Mouse (Mus musculus) forebrain, embryonic 12.5 days (tissue): ENCODE results near the gene Vsig10. TPM values are rescaled to one million over a fixed set of nuclear protein-coding genes. Genes with fewer than 3 reads are reported as not detected.

ENCODE experiments used
- ATAC-seq: fragments of 200-750 bp; cut with Nextera tagmentation; 2 replicates; pipeline ENCODE4 v1.8.0; 2017; ENCODE audit warnings: moderate TSS enrichment; ENCODE audit not compliant: low FRiP score
- H3K27ac ChIP-seq: fragments of 300-500 bp; sonication (generic); 2 replicates; pipeline ENCODE4 v1.5.1; 2016; ENCODE audit warnings: mild to moderate bottlenecking
- H3K27me3 ChIP-seq: fragments of 300-500 bp; sonication (generic); 2 replicates; pipeline ENCODE4 v1.6.1; 2016; ENCODE audit warnings: mild to moderate bottlenecking
- H3K36me3 ChIP-seq: fragments of 300-500 bp; sonication (generic); replicated peaks from 2 replicates; pipeline ENCODE4 v1.6.1; 2016; ENCODE audit warnings: mild to moderate bottlenecking
- H3K4me1 ChIP-seq: fragments of 300-500 bp; sonication (generic); 2 replicates; pipeline ENCODE4 v1.6.1; 2016
- H3K4me2 ChIP-seq: fragments of 300-500 bp; sonication (generic); 2 replicates; pipeline ENCODE4 v1.6.1; 2016; ENCODE audit warnings: mild to moderate bottlenecking, moderate library complexity
- H3K4me3 ChIP-seq: fragments of 300-500 bp; sonication (generic); replicated peaks from 2 replicates; pipeline ENCODE4 v1.5.1; 2016; ENCODE audit warnings: mild to moderate bottlenecking
- H3K9ac ChIP-seq: fragments of 300-500 bp; sonication (generic); 2 replicates; pipeline ENCODE4 v1.6.1; 2016; ENCODE audit warnings: mild to moderate bottlenecking
- H3K9me3 ChIP-seq: fragments of 300-500 bp; sonication (generic); 2 replicates; pipeline ENCODE4 v1.6.1; 2016
- WGBS: fragments of 180-500 bp; shearing (Covaris S2); methylation state at CpG from one replicate; pipeline ENCODE4 v1.1.7; 2016; 5-methylcytosine and 5-hydroxymethylcytosine counted together
- polyA plus RNA-seq: library from polyadenylated mRNA; unstranded; fragments of >200 nt; fragmentation: Nextera tagmentation; extraction: Ambion mirVana; gene quantifications from 2 replicates; pipeline ENCODE4 v1.2.1, GENCODE M21; 2016

Gene Vsig10
- polyA plus RNA-seq, 1 experiment from 2014 or later = 3.0 TPM

GRCm38 (mm10) chr5:117345432-117345976 is 26.6 kb downstream of the Vsig10 start:
- Histone ChIP-seq H3K27ac (no peak overlapping the region), H3K4me3 (no peak overlapping the region), H3K4me1 (peaks cover 4% of the 10 kb centered on the region; the same call in 1 of the 2 replicates), H3K9me3 (no peaks in the 10 kb centered on the region), H3K36me3 (no peaks in the 10 kb centered on the region), H3K27me3 (no peaks in the 10 kb centered on the region), H3K9ac (no peak overlapping the region), H3K4me2 (no peak overlapping the region)
- 80% methylated on average over 5 of the region's 5 CpGs for WGBS
- no peak for ATAC-seq

GRCm38 (mm10) chr5:117346281-117346680 is 27.4 kb downstream of the Vsig10 start:
- H3K27ac ChIP-seq = no peak overlapping the region
- no peak overlapping the region for H3K4me3 ChIP-seq
- 57% methylated on average over 3 of the region's 3 CpGs for WGBS
- H3K9ac ChIP-seq = no peak overlapping the region
- no peaks in the 10 kb centered on the region for H3K27me3 ChIP-seq
- no peaks in the 10 kb centered on the region for H3K9me3 ChIP-seq
- no peak overlapping the region for H3K4me2 ChIP-seq
- peaks cover 4% of the 10 kb centered on the region; the same call in 1 of the 2 replicates for H3K4me1 ChIP-seq
- no peak for ATAC-seq
- no peaks in the 10 kb centered on the region for H3K36me3 ChIP-seq

- H3K4me2 ChIP-seq = no peak overlapping the region
Measured at GRCm38 (mm10) chr5:117347011-117347410, 28.1 kb downstream of the Vsig10 start.

DNA sequence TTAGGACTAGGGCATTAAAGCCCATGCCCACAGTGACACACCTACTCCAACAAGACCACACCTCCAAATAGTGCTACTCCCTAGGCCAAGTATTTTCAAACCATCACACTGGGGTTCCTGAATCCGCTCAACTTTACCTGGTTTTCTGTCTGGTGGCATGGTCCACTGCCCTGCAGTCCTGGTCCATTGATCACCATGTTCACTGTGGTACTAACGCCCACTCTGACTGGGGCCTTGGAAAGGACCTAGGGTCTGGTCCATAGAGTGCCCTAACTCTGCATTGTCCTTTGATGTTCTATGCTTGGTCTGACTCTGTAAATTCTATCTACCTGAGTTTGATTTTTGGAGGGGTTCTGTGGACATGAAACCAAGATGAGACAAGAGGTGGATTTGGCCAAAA is 29.0 kb downstream of the Vsig10 start:
- Histone ChIP-seq H3K27ac (no peak overlapping the region), H3K36me3 (no peaks in the 10 kb centered on the region), H3K4me1 (peaks cover 4% of the 10 kb centered on the region; the same call in 1 of the 2 replicates), H3K9ac (no peak overlapping the region), H3K9me3 (no peaks in the 10 kb centered on the region), H3K4me2 (no peak overlapping the region), H3K4me3 (no peak overlapping the region), H3K27me3 (no peaks in the 10 kb centered on the region)
- 93% methylated on average over 2 of the region's 2 CpGs for WGBS
- no peak for ATAC-seq

More at GRCm38 (mm10) chr5:117347011-117347410, 28.1 kb downstream of the Vsig10 start:
- Histone ChIP-seq H3K9me3 (no peaks in the 10 kb centered on the region), H3K9ac (no peak overlapping the region), H3K36me3 (no peaks in the 10 kb centered on the region), H3K27me3 (no peaks in the 10 kb centered on the region), H3K4me3 (no peak overlapping the region), H3K27ac (no peak overlapping the region), H3K4me1 (peaks cover 4% of the 10 kb centered on the region; the same call in 1 of the 2 replicates)
- no peak for ATAC-seq
- WGBS = 88% methylated on average over 5 of the region's 5 CpGs

- no peak overlapping the region for H3K4me3 ChIP-seq
- peak overlapping the region; percentile 21 for H3K4me2 ChIP-seq
Measured at GRCm38 (mm10) chr5:117348279-117348678, 29.4 kb downstream of the Vsig10 start.

DNA sequence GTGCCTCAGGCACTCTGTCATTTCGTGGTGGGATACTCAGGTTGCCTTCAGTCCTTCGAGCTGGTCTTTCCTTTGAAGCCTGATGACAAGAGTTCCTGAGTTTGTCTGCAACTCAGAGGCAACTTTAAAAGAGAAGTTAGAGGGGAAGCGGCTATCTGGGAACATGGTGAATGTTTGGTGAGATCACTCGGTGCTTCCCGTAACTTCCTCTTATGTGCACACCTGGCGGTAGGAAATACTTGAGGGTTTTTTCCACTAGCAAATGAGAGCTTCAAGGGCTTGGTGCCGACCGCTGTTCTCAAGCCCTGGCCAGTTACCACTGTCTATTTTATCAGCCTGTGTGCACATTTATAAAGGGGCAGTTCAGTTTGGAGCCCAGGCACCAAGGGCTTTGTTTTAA is 35.2 kb downstream of the Vsig10 start:
- 75% methylated on average over 8 of the region's 8 CpGs for WGBS
- Histone ChIP-seq H3K4me2 (no peak overlapping the region), H3K4me1 (peaks cover 24% of the 10 kb centered on the region), H3K27ac (no peak overlapping the region), H3K36me3 (no peaks in the 10 kb centered on the region), H3K27me3 (0 out of 2 replicates have a peak, but pooled peaks cover 3% of the 10 kb centered on the region), H3K4me3 (no peak overlapping the region), H3K9ac (no peak overlapping the region), H3K9me3 (no peaks in the 10 kb centered on the region)
- ATAC-seq = no peak

More at GRCm38 (mm10) chr5:117348279-117348678, 29.4 kb downstream of the Vsig10 start:
- peak; percentile 67 for ATAC-seq
- Histone ChIP-seq H3K9ac (no peak overlapping the region), H3K27me3 (no peaks in the 10 kb centered on the region), H3K36me3 (no peaks in the 10 kb centered on the region), H3K4me1 (peaks cover 4% of the 10 kb centered on the region; the same call in 1 of the 2 replicates), H3K9me3 (no peaks in the 10 kb centered on the region), H3K27ac (no peak overlapping the region)
- 23% methylated on average over 19 of the region's 19 CpGs for WGBS

GRCm38 (mm10) chr5:117355648-117356303 is 36.9 kb downstream of the Vsig10 start:
- Histone ChIP-seq H3K4me3 (peak overlapping the region; percentile 90; the same call in 1 of the 2 replicates), H3K4me1 (peaks cover 41% of the 10 kb centered on the region), H3K27me3 (0 out of 2 replicates have a peak, but pooled peaks cover 3% of the 10 kb centered on the region), H3K27ac (no peak overlapping the region), H3K9me3 (no peaks in the 10 kb centered on the region), H3K9ac (no peak overlapping the region), H3K4me2 (peak overlapping the region; percentile 93), H3K36me3 (no peaks in the 10 kb centered on the region)
- 55% methylated on average over 14 of the region's 14 CpGs for WGBS
- ATAC-seq = no peak

DNA sequence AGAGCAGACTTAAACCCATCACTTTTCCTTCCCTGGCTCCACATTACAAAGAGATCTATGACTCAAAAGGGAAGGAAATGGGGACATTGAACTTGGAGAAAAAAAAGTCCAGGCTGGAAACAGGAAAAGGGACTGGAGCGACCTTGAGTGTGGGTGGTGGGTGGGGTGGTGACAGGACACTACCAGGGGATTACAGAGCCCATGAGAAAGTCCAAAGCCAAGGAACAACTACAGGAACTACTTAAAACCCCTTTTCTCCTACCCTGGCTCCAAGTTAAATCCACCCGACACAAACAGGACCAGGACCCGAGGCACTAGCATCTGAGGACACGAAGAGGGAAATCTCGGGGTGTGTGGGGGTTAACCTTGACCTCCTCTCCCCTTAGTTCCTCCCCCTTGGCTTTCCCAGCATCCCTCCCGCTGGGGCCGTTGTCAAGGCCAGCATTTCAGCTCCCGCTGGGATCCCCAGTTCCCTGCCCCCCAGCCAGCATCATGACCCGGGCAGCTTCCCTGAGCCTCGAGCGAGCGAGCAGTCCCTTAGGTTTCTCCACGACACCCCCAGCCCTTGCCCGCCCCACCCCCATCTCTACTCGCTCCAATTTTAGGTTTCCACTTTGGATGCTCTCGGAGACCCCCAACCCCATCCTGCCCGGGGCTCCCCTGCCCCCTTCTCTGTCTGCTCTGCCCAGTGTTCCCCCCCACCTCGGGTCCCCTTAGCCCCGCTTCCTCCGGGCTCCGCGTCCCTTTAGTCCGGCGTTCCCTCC is 37.7 kb downstream of the Vsig10 start:
- peak overlapping the region; percentile 93 for H3K4me2 ChIP-seq
- H3K36me3 ChIP-seq = no peaks in the 10 kb centered on the region
- 0 out of 2 replicates have a peak, but pooled peaks cover 3% of the 10 kb centered on the region for H3K27me3 ChIP-seq
- peak; percentile 52 for ATAC-seq
- peak overlapping the region; percentile 90 for H3K4me3 ChIP-seq
- WGBS = 0% methylated on average over 18 of the region's 24 CpGs
- no peaks in the 10 kb centered on the region for H3K9me3 ChIP-seq
- peak overlapping the region; percentile 90 for H3K27ac ChIP-seq
- H3K4me1 ChIP-seq = peaks cover 48% of the 10 kb centered on the region
- H3K9ac ChIP-seq = peak overlapping the region; percentile 91

DNA sequence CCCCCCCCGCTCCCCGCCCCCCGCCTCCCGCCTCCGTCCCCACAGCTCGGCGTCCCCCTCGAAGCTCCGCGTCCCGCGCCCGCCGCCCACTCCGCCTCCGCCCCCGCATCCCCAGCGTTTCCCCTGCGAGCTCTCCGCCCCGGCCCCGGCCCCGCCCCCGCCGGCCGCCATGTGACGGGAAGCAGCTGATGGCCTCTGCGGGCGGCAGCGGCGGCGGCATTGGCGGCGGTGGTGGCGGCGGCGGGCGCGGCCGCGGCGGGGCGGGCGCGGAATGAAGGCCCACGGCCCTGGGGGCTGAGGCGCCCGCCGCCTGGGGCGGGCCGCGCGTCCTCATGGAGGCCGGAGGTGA is 38.2 kb downstream of the Vsig10 start, which contains the start of gene Wsb2:
Gene Wsb2 (plus strand): TSS at position 176 of the 349 bp plus-strand sequence.
- peaks cover 50% of the 10 kb centered on the region for H3K4me1 ChIP-seq
- H3K9ac ChIP-seq = peak within 1 kb of the TSS; percentile 91
- peak within 1 kb of the TSS; percentile 90 for H3K27ac ChIP-seq
- WGBS = under 1% methylated on average over 36 of the region's 54 CpGs
- no peaks in the 10 kb centered on the region for H3K36me3 ChIP-seq
- peak within 1 kb of the TSS; percentile 93 for H3K4me2 ChIP-seq
- peak within 1 kb of the TSS; percentile 90 for H3K4me3 ChIP-seq
- ATAC-seq = peak; percentile 80
- H3K9me3 ChIP-seq = no peaks in the 10 kb centered on the region
- H3K27me3 ChIP-seq = 0 out of 2 replicates have a peak, but pooled peaks cover 3% of the 10 kb centered on the region

- Histone ChIP-seq H3K36me3 (no peaks in the 10 kb centered on the region), H3K27ac (peak overlapping the region; percentile 90), H3K4me2 (peak overlapping the region; percentile 93), H3K9ac (peak overlapping the region; percentile 91), H3K4me1 (peaks cover 50% of the 10 kb centered on the region), H3K9me3 (no peaks in the 10 kb centered on the region), H3K27me3 (0 out of 2 replicates have a peak, but pooled peaks cover 3% of the 10 kb centered on the region), H3K4me3 (peak overlapping the region; percentile 90)
- WGBS = 1% methylated on average over 48 of the region's 49 CpGs
- peak; percentile 47 for ATAC-seq
Measured at GRCm38 (mm10) chr5:117357478-117358247, 38.8 kb downstream of the Vsig10 start.

DNA sequence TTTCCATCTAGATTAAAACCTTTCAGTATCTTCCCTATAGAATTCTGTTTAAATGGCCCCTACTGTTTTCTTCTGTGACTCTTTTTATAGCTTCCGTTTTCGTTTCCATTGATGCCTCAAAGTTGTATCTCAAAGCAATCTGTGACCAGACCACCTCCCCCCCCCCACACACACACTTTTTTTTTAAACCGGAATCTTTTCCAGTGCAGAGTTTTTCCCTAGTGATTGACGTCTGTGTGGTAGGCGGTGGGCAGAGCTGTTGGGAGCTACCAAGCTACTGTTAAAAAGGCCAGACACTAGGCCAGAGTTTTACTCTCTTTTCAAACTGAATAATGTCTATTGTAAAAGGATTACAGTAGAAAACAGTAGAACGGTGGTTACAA is 39.4 kb downstream of the Vsig10 start:
- H3K27me3 ChIP-seq = 0 out of 2 replicates have a peak, but pooled peaks cover 3% of the 10 kb centered on the region
- H3K9me3 ChIP-seq = no peaks in the 10 kb centered on the region
- peak overlapping the region; percentile 90 for H3K27ac ChIP-seq
- 4% methylated on average over 6 of the region's 6 CpGs for WGBS
- H3K4me1 ChIP-seq = peaks cover 53% of the 10 kb centered on the region
- peak overlapping the region; percentile 90 for H3K4me3 ChIP-seq
- ATAC-seq = no peak
- H3K36me3 ChIP-seq = 0 out of 2 replicates have a peak, but pooled peaks cover under 1% of the 10 kb centered on the region
- H3K9ac ChIP-seq = peak overlapping the region; percentile 91
- H3K4me2 ChIP-seq = peak overlapping the region; percentile 93
